Mouse (Mus musculus) mouse embryonic stem cell (cell line): ENCODE measurements around the gene H2-M10.1.
"Not testable (repeated sequence)": the region's sequence is repeated elsewhere in the genome, so short reads cannot be mapped to it uniquely, and the experiment has no call there.

ENCODE experiments used
- in situ Hi-C, 2 experiments: fragments of 300-500 bp; cut with MboI; formaldehyde crosslinking; loops; 1 replicate in 1 of 2; 3 replicates in 1 of 2; pipeline ENCODE4 v1.14.3; 2019 to 2020; ENCODE audit warnings: low sequenced_read_pairs in 2 of 2, low pct_unique_long_range_greater_than_20kb in 1 of 2, mixed read lengths in 1 of 2; ENCODE audit not compliant: unreplicated experiment in 1 of 2

The H2-M10.1 gene

DNA sequence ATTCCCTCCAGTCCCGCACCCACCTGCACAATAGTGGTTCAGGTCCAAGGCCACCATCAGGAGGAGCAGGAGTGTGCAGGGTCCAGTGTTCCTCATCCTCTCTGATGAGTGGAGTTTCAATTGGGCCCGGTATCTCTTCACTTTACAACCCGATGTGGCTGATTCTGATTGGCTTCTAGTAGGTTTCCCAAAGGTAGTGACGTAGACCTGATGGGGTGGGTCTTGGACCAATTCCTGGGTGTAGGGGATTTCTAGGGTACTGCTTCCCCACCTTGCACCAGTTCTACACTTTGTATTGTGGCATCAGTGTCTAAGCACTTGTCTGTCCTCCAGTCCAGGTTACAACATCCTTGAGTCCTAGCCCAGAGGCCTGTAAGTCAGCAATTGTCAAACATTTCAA lies at the start of gene H2-M10.1:
Gene H2-M10.1 (minus strand): TSS at position 101 of the 400 bp plus-strand sequence.
- in situ Hi-C loops, result no loop called here

DNA sequence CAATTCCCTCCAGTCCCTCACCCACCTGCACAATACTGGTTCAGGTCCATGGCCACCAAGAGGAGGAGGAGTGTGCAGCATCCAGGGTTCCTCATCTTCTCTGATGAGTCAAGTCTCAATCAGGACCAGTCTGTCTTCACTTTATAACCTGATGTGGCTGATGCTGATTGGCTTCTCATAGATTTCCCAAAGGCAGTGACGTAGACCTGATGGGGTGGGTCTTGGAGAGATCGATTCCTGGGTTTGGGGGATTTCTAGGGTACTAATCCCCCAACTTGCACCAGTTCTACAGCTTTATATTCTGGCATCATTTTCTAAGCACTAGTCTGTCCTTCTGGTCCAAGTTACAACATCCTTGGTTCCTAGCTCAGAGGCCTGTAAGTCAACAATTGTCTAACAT lies 42.4 kb upstream of the H2-M10.1 start, which contains the start of gene H2-M10.3:
Gene H2-M10.3 (minus strand): TSS at position 101 of the 400 bp plus-strand sequence.
- in situ Hi-C loops, result loop anchor here (25.0 kb wide), 2 partner anchors 369 to 419 kb away; no protein-coding TSS in a partner anchor

DNA sequence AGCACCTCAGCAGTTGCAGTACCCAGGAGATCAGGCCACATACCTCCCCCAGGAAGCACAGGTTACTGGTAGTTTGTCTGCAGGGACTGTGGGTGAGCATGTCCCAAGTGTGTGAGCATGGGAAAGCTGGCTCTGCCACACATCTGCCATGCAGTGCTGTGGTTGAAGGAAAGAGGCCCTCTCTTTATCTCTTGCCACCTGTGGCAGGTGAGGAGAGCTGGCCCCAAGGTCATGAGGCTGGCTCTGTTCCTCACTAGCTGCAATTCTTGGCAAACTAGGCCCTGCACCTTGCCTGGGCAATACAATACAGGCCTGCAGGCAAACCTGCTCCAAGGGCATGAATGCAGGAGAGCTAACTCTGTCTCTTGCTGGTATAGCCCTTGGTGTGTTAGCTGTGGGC lies 36.4 kb upstream of the H2-M10.1 start:
- in situ Hi-C loops, result loop anchor here (25.0 kb wide), 2 partner anchors 375 to 425 kb away; no protein-coding TSS in a partner anchor

DNA sequence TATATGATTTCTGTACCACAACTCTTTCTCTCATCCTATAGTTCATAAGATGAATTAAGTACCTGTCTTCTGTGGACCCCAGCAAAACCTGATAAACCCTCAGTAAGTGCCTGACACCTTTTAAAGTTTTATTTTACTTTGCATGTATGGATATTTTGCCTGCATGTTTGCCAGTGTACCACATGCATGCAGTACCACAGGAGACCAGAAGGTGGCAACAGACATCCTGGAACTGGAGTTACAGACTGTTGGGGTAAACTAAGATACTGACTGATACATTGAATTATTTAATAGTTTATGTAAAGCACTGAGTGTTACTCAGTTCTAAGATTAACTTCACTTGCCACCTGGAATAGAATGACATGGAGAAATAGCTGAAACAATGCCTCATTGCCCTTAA lies 31.6 kb upstream of the H2-M10.1 start:
- in situ Hi-C loops, result loop anchor here (25.0 kb wide), 2 partner anchors 380 to 430 kb away; no protein-coding TSS in a partner anchor

DNA sequence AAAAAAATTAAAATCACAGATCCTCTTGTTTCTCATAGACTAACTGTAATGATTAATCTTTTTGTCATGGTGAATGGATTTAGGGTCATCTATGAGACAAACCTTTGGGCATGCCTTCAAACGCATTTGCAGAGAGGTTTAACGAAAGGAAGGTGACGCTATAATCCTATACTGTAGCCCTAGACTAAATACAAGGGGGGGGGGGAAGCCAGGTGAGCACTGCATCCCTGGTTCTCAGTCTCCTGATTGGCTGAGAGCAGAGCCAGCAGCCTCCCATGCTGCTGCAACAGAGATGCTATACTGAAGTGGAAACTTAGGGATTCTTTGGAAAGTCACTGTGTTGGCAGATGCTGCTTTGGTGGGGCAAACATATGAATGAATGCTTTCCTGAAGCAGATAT lies 29.8 kb upstream of the H2-M10.1 start:
- in situ Hi-C loops, result loop anchor here (25.0 kb wide), 2 partner anchors 382 to 432 kb away; no protein-coding TSS in a partner anchor

DNA sequence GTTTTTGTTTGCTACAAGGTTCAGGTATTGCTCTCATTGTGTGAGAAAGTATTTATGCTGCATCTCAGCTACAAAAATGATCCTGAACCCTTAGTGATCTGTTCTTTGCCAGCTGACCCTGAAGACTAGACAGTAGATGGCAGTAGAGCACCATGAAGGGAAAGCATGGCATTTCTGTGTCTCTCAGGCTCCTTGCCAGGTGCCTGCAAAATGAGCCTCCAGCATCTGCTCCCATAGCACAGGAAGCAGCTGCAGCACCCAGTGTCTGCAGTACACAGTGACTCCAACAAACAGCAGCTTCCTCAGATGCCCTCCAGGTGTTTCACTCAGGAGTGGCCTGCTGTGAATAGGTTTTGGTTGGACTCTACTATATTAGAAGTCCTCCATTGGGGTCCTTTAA lies 29.4 kb upstream of the H2-M10.1 start:
- in situ Hi-C loops, result loop anchor here (25.0 kb wide), 2 partner anchors 382 to 432 kb away; no protein-coding TSS in a partner anchor

DNA sequence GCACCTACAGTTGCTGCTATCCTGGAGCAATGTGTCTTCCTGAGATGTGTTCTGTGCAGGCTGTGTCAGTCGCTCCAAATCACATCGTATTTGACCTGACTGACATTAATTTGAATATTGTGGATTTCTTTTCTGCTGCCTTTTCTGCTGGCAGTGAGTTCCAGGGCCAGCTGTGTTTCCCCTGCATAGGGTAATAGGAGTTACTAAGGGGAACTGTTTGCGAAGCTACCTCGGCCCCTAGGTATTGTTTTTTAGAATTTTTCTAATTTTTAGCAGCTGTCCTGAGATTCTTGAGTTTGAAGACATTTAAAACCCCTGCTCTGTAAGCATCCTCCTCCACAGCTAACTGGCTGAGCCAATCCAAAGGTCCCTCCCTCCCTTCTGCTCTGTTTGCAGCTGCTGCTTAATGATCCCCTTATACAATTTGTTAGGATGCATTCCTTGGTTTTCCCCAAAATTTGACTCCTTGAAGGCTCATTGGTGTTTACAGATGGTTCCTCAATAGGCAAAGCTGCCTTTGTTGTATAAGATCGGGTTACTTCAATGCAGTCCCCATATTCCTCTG lies 10.2 kb downstream of the H2-M10.1 start:
- in situ Hi-C loops, result no loop called here

DNA sequence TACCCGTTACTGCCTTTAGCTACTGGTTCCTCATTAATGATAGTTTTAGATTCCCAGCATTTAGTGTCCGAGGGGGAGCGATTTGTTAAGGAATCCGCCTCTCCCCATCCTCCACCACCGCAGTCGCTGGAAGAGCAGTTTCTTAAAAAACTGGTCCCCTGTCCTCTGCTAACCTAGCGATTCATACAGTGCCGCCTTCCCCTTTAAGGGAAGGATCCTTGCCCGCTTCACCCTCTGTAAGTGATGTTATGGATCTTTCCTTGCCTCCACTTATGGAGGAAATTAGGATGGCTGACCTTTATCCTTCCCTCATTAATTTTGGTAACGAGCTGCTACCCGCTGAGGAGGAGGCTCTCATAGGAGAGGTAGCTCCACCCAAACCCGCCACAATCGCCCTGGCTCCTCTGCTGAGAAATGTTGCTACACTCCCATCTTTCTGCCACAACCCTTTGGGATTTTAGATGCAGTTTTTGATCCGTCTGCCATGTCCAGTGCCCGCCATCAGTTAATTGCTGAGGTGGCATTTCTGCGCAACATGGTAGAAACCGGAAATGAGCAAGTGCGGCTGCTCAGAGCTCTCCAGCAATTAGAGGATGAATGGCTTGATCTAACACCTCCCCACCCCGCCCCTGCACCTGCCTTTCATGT lies 10.8 kb downstream of the H2-M10.1 start:
- in situ Hi-C loops, result no loop called here

DNA sequence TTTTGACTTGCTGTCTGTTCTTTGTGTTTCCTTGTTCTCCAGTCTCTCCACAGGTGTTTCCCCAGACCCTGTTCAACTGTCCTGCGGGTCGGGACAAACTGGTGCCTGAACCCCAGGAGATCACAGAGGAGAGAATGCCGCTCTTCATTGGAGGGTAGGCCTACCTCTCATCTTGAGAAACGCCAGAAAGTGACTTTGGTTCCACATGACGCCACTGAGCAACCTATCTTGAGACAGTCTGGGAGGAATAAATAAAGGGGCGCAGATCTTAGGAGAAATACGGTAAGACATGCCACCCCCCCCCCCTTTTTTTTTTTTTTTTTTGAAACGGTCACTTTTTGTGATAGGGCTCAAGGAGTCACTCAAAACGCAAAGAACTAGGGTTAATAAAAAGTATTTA lies 11.4 kb downstream of the H2-M10.1 start:
- in situ Hi-C loops, result no loop called here

DNA sequence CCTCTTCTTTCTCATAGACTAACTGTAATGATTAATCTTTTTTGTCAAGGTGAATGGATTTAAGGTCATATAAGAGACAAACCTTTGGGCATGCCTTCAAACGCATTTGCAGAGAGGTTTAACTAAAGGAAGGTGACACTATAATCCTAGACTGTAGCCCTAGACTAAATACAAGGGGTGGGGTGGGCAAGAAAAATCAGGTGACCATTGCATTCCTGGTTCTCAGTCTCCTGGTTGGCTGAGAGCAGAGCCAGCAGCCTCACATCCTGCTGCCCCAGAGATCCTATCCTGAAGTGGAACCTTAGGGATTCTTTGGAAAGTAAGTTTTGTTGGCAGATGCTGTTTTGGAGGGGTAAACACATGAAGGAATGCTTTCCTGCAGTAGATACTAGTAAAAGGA lies 16.7 kb downstream of the H2-M10.1 start:
- in situ Hi-C loops, result no loop called here

DNA sequence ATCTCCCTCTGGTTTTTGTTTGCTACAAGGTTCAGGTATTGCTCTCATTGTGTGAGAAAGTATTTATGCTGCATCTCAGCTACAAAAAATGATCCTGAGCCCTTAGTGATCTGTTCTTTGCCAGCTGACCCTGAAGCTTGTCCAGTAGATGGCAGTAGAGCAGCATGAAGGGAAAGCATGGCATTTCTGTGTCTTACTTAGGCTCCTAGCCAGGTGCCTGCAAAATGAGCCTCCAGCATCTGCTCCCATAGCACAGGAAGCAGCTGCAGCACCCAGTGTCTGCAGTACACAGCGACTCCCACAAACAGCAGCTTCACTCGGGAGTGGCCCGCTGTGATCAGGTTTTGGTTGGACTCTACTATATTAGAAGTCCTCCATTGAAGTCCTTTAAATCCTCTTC lies 17.1 kb downstream of the H2-M10.1 start:
- in situ Hi-C loops, result not testable (repeated sequence)

DNA sequence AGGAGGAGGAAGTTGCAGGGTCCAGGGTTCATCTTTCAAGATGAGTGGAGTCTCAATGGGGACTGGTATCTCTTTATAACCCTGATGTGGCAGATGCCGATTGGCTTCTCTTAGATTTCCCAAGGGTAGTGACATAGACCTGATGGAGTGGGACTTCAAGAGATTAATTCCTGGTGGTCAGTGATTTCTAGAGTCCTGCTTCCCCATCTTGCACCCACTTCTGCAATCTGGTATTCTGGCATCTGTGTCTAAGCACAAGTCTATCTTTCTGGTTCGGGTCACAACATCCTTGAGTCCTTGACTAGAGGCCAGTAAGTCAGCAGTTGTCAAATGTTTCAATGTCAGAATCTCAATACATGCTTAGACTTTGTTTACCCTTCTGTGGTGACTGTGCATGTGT lies 39.6 kb downstream of the H2-M10.1 start, which contains the start of gene H2-M10.2:
Gene H2-M10.2 (minus strand): TSS at position 101 of the 400 bp plus-strand sequence.
- in situ Hi-C loops, result no loop called here

DNA sequence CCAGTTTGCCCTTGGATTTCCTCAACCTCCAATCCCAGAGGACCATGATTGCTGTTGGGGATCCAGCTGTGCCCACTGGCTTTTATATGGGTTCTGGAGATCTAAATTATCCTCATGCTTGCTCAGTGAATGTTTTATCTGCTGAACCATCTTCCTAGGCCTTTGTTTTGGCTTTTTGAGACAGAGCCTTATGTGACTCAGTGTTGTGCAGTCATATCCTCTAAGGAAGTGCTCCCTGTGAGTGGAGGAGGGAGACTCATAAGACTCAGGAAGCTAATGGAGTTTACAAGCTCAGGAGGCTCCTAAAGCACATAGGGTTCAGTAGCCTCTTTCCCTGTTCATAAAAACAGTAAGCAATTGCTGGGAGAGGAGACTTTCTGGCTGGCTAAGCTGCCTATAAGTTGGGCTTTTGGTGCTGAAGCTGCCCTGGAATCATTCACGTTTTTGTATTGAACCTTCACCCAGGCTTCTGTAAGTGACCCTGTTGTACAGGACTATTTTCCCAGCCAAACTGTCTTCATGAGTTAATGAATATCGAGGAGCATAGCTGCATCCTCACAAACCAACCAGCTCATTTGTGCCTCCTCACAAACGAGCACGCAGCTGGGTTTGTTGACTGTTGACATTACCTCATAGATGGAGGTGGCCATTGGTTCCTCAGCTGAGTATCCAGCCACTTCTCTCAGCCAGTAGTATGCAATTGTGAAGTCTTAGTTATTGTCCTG lies 44.3 kb downstream of the H2-M10.1 start:
- in situ Hi-C loops, result no loop called here

DNA sequence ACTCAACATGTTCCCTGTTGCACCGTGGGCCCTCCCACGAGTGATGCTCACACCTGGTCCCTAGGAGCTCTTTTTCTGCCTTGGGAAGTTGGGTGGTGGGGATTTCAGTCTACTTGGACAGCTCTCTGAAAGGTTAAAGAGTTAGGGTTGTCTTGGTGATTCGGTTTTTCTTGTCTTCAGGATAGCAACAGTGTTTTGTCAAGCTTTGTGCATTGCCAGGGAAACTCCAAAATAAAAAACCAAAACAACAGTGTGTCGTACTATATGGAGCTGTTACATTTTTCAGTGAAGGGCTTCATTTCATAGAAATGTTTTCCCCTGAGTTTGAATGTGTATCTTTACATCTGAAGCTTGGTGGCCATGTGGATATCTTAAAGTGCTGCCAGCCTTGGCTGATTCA lies 51.2 kb downstream of the H2-M10.1 start:
- in situ Hi-C loops, result no loop called here

DNA sequence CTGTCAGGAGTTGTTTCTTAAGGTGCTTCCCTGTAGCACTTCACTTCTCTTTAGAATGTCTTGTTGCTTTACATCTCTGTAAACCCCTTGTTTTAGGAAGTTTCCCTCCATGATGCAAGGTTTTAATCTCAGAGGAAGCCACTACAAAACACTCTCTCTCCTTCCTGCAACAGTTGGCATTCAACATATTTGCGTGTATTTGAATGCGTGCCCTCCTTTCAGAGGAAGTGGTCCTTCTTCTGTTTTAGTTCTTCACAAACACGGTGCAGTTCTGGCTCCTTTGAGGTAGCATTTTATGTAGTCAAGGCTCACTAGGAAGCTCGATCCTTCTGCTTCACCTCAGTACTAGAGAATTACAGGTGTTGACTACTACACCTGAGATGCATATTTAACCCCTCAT lies 52.2 kb downstream of the H2-M10.1 start:
- in situ Hi-C loops, result no loop called here
